Mouse (Mus musculus) heart, adult 10 weeks (tissue): Measurements from ENCODE around the gene Pip5kl1. TPM values are rescaled to one million over a fixed set of nuclear protein-coding genes. Genes with fewer than 3 reads are reported as not detected.

Source experiments
- polyA plus RNA-seq: library from polyadenylated mRNA; stranded (reverse); fragments of 350-450 nt; fragmentation: Illumina TruSeq; extraction: RNeasy Lipid Tissue Mini Kit (QIAGEN cat#74804); gene quantifications from one replicate; pipeline ENCODE4 v1.2.3, GENCODE M21; 2014; ENCODE audit warnings: low read depth, low replicate concordance

Pip5kl1 gene
- not detected for polyA plus RNA-seq

GRCm38 (mm10) chr2:32574497-32574896 lies at the start of gene Pip5kl1:
TSS of gene Pip5kl1 (plus strand) at chr2:32574797.

GRCm38 (mm10) chr2:32534733-32535471 lies 39.7 kb upstream of the Pip5kl1 start, which contains the start of gene Fam102a:
TSS of gene Fam102a (plus strand) at chr2:32535332.

DNA sequence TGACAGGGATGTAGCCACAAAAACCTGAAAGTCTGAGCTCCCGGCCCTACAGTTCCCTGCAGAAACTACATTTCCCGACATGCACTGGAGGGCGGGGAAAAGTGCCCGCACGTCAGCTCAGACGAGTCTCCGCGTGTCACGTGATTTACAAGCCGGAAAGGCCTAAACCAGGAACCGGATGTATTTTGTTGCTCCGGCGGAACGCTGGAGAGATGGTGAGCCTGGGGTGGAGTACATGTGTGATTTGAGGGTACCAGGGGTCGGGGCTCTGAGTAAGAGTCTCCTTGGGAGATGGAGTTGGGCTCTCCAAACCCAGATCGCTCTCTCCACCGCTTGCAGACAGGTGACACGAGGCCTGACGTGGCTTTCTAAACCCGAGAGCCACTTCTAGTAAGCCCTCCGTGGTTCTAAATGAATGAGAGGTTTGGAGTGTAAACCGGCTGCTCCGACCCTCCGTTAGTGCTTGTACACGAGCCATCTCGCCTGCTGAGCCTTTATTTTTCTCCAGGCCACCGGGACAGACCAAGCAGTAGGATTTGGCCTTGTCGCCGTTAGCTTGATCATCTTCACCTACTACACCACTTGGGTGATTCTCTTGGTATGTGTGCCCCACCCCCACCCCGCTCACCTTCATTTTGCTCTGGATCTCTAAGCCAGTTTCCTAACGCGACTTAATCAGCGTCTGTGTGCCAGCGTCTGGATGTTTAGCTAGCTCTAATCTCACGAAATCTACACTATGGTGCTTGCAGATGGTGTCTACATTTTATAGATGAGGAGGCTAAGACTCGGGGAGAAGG lies 3.7 kb upstream of the Pip5kl1 start, which contains the start of gene Dpm2:
TSS of gene Dpm2 (plus strand) at position 161 of the 797 bp plus-strand sequence.

DNA sequence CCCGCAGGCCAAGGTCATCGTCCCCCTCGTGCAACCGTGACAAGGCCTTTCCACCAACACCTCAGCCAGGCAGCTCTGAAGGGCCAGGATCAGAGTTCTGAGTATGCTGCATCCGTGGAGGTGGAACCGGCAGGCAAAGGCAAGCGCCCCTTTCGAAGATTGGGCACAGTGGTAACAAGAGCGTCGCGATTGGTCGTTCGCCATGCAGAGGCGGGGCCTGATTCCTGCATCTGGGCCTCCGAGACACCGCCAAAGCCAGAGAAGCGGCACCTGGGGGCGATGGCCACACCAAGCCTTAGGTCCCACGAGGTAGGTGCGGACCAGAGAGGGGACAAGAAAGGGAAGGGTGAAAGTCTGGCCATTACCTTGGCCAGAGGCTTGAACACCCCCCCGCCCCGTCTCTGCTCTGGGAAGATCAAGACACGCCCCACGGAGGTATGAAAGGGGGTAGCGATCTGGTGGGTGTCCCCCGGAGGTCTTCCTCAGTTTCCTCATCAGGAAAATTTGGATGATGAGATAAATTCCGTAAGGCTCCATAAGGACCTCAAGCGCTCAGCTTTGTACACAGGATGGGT lies 1.1 kb downstream of the Pip5kl1 start, which contains the start of gene 9430097D07Rik:
TSS of gene 9430097D07Rik (minus strand) at position 99 of the 575 bp plus-strand sequence.

GRCm38 (mm10) chr2:32586871-32587351 lies 12.3 kb downstream of the Pip5kl1 start, which contains the start of gene St6galnac4:
TSS of gene St6galnac4 (plus strand) at chr2:32587095.

GRCm38 (mm10) chr2:32599409-32599808 lies 24.8 kb downstream of the Pip5kl1 start, which contains the start of gene St6galnac6:
TSS of gene St6galnac6 (plus strand) at chr2:32599709.

DNA sequence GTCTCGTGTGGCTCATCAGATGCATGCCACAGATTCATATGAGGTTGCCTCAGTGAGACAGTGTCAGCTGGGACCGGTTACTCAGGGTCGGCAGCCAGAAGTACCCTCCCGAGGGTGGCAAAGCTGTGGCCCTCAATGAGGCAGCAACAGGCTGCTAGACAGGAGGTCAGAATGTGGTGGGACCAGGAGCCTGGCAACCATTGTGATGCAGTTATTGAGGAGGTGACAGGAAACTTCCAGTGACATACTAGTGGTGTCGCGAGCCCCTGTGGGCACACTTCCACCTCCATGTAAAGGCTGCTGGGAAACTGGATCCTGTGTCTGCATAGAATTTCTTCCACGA lies 46.9 kb downstream of the Pip5kl1 start, which contains the start of gene Ak1:
TSS of gene Ak1 (plus strand) at position 242 of the 343 bp plus-strand sequence.

Other genes starting within 250 kb of the Pip5kl1 start
- gene Ciz1, start 222.5 kb upstream of the Pip5kl1 start, polyA plus RNA-seq = 53.9 TPM
- 7.4 TPM for gene Dnm1, start 221.5 kb upstream of the Pip5kl1 start, polyA plus RNA-seq
- 56.1 TPM for gene 1110008P14Rik, start 192.9 kb upstream of the Pip5kl1 start, polyA plus RNA-seq
- 9.4 TPM for gene Lcn2, start 186.5 kb upstream of the Pip5kl1 start, polyA plus RNA-seq
- gene Ptges2, start 178.9 kb upstream of the Pip5kl1 start, polyA plus RNA-seq = 75.8 TPM
- gene Naif1, start 124.3 kb upstream of the Pip5kl1 start, polyA plus RNA-seq = 2.4 TPM
- gene Slc25a25, start 123.4 kb upstream of the Pip5kl1 start, polyA plus RNA-seq = 7.5 TPM
- 7.4 TPM for gene Fam102a, start 39.5 kb upstream of the Pip5kl1 start, polyA plus RNA-seq
- gene Dpm2, start 3.9 kb upstream of the Pip5kl1 start, polyA plus RNA-seq = 34.2 TPM
- not detected for gene 9430097D07Rik, start 887 bp downstream of the Pip5kl1 start, polyA plus RNA-seq
- 19.5 TPM for gene St6galnac4, start 12.3 kb downstream of the Pip5kl1 start, polyA plus RNA-seq
- gene St6galnac6, start 24.9 kb downstream of the Pip5kl1 start, polyA plus RNA-seq = 110 TPM
- gene Ak1, start 47.0 kb downstream of the Pip5kl1 start, polyA plus RNA-seq = 526 TPM
- gene Eng, start 71.8 kb downstream of the Pip5kl1 start, polyA plus RNA-seq = 139 TPM
- 11.2 TPM for gene Fpgs, start 129.3 kb downstream of the Pip5kl1 start, polyA plus RNA-seq
- gene Cdk9, start 138.3 kb downstream of the Pip5kl1 start, polyA plus RNA-seq = 35.5 TPM
- 17.4 TPM for gene Sh2d3c, start 146.3 kb downstream of the Pip5kl1 start, polyA plus RNA-seq
- gene 6330409D20Rik, start 166.2 kb downstream of the Pip5kl1 start, polyA plus RNA-seq = not detected
- 15.4 TPM for gene Tor2a, start 182.4 kb downstream of the Pip5kl1 start, polyA plus RNA-seq
- 0.24 TPM for gene Ttc16, start 200.8 kb downstream of the Pip5kl1 start, polyA plus RNA-seq
- gene Ptrh1, start 201.0 kb downstream of the Pip5kl1 start, polyA plus RNA-seq = 3.7 TPM
- not detected for gene Cfap157, start 209.6 kb downstream of the Pip5kl1 start, polyA plus RNA-seq